Mouse (Mus musculus): ENCODE results near the gene Col27a1. TPM values are rescaled to one million over a fixed set of nuclear protein-coding genes. Genes with fewer than 3 reads are reported as not detected.
A peak's percentile ranks its signal among the peaks of the same experiment; 100 is the strongest.

Col27a1 gene
- polyA plus RNA-seq, 1 experiment: 1.4 TPM

- Histone ChIP-seq H3K27ac (ENCODE audit: insufficient read depth, low read length) (no peak overlapping the region), H3K4me1 (ENCODE audit: control insufficient read depth, insufficient read depth, low read length) (no peaks in the 10 kb centered on the region), H3K36me3 (ENCODE audit: control insufficient read depth, insufficient read depth, low read length, poor library complexity, severe bottlenecking) (no peaks in the 10 kb centered on the region), H3K4me3 (ENCODE audit: low read depth, low read length) (no peak overlapping the region), H3K27me3 (ENCODE audit: control insufficient read depth, insufficient read depth, low read length, poor library complexity, severe bottlenecking) (no peaks in the 10 kb centered on the region), H3K9ac (ENCODE audit: low read depth, poor library complexity, severe bottlenecking) (no peak overlapping the region), H3K9me3 (replicated peaks; ENCODE audit: control insufficient read depth, insufficient read depth, low read length, poor library complexity, severe bottlenecking) (no peaks in the 10 kb centered on the region)
- TF ChIP-seq EP300 (IDR thresholded peaks at IDR 0.05; ENCODE audit: insufficient read depth, low read depth, low read length): no peak
- peak; percentile 35 for TF ChIP-seq CTCF (IDR thresholded peaks at IDR 0.05; ENCODE audit: low read depth, low read length)
These were observed 158.1 kb downstream of the Col27a1 start for GRCm38 (mm10) chr4:63371890-63372289.

GRCm38 (mm10) chr4:63373404-63373803 is 159.6 kb downstream of the Col27a1 start:
- Histone ChIP-seq H3K9ac (ENCODE audit: low read depth, poor library complexity, severe bottlenecking) (no peak overlapping the region), H3K27me3 (ENCODE audit: control insufficient read depth, insufficient read depth, low read length, poor library complexity, severe bottlenecking) (no peaks in the 10 kb centered on the region), H3K4me1 (ENCODE audit: control insufficient read depth, insufficient read depth, low read length) (no peaks in the 10 kb centered on the region), H3K9me3 (replicated peaks; ENCODE audit: control insufficient read depth, insufficient read depth, low read length, poor library complexity, severe bottlenecking) (no peaks in the 10 kb centered on the region), H3K36me3 (ENCODE audit: control insufficient read depth, insufficient read depth, low read length, poor library complexity, severe bottlenecking) (no peaks in the 10 kb centered on the region), H3K27ac (ENCODE audit: insufficient read depth, low read length) (no peak overlapping the region), H3K4me3 (ENCODE audit: low read depth, low read length) (no peak overlapping the region)
- TF ChIP-seq CTCF (IDR thresholded peaks at IDR 0.05; ENCODE audit: low read depth, low read length) (no peak), POLR2A (IDR thresholded peaks at IDR 0.05; ENCODE audit: insufficient read depth, low read length) (no peak), EP300 (IDR thresholded peaks at IDR 0.05; ENCODE audit: insufficient read depth, low read depth, low read length) (no peak)

DNA sequence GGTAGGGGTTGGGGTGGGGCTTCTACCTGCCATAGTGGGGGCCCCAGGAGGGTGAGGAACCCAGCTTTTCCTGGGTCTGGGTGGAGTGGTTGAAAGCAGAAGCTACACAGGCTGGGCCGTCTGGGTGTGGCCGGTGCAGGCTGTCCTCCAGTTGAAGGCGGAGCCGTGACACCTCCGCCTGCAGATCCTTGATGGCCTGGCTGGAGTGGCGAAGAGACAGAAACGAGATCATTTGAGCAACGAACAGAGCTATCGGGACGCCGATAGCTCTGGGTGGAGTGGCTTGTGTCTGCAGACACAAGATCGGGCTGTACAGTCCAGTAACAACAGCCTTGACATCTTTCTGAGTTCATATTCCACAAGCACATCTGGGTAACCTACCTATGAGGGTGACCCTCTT is 160.5 kb downstream of the Col27a1 start:
- Histone ChIP-seq H3K36me3 (ENCODE audit: control insufficient read depth, insufficient read depth, low read length, poor library complexity, severe bottlenecking) (no peaks in the 10 kb centered on the region), H3K4me3 (ENCODE audit: low read depth, low read length) (no peak overlapping the region), H3K4me1 (ENCODE audit: control insufficient read depth, insufficient read depth, low read length) (no peaks in the 10 kb centered on the region), H3K9ac (ENCODE audit: low read depth, poor library complexity, severe bottlenecking) (no peak overlapping the region), H3K27me3 (ENCODE audit: control insufficient read depth, insufficient read depth, low read length, poor library complexity, severe bottlenecking) (no peaks in the 10 kb centered on the region), H3K9me3 (replicated peaks; ENCODE audit: control insufficient read depth, insufficient read depth, low read length, poor library complexity, severe bottlenecking) (no peaks in the 10 kb centered on the region), H3K27ac (ENCODE audit: insufficient read depth, low read length) (no peak overlapping the region)
- TF ChIP-seq POLR2A (IDR thresholded peaks at IDR 0.05; ENCODE audit: insufficient read depth, low read length): no peak
- TF ChIP-seq EP300 (IDR thresholded peaks at IDR 0.05; ENCODE audit: insufficient read depth, low read depth, low read length): no peak
- no peak for TF ChIP-seq CTCF (IDR thresholded peaks at IDR 0.05; ENCODE audit: low read depth, low read length)

DNA sequence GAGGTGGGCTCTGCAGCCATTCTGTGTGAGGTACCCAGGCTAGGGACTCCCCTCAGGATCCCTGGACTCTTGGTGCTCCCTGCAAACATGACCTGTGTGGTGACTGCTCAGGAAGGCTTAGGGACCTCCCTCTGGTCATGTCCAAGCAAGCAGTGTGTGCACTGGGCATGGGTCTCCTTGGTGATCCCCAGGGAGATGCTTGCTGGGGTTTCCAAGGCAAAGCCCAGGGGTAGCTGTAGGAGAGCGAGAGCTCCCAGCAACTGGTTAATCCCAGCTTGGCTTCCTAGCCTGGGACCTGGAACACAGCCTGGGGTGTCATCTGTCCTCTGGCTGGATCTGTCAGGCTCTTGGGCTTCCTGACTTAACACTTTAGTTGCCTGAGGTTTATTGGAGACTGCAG is 161.6 kb downstream of the Col27a1 start:
- no peaks in the 10 kb centered on the region for H3K27me3 ChIP-seq (ENCODE audit: control insufficient read depth, insufficient read depth, low read length, poor library complexity, severe bottlenecking)
- no peaks in the 10 kb centered on the region for H3K9me3 ChIP-seq (replicated peaks; ENCODE audit: control insufficient read depth, insufficient read depth, low read length, poor library complexity, severe bottlenecking)
- TF ChIP-seq CTCF (IDR thresholded peaks at IDR 0.05; ENCODE audit: low read depth, low read length): no peak
- no peak for TF ChIP-seq EP300 (IDR thresholded peaks at IDR 0.05; ENCODE audit: insufficient read depth, low read depth, low read length)
- no peak for TF ChIP-seq POLR2A (IDR thresholded peaks at IDR 0.05; ENCODE audit: insufficient read depth, low read length)
- no peak overlapping the region for H3K27ac ChIP-seq (ENCODE audit: insufficient read depth, low read length)
- no peaks in the 10 kb centered on the region for H3K36me3 ChIP-seq (ENCODE audit: control insufficient read depth, insufficient read depth, low read length, poor library complexity, severe bottlenecking)
- no peaks in the 10 kb centered on the region for H3K4me1 ChIP-seq (ENCODE audit: control insufficient read depth, insufficient read depth, low read length)
- no peak overlapping the region for H3K9ac ChIP-seq (ENCODE audit: low read depth, poor library complexity, severe bottlenecking)
- no peak overlapping the region for H3K4me3 ChIP-seq (ENCODE audit: low read depth, low read length)

GRCm38 (mm10) chr4:63377483-63377882 is 163.7 kb downstream of the Col27a1 start:
- Histone ChIP-seq H3K27ac (ENCODE audit: insufficient read depth, low read length) (no peak overlapping the region), H3K9ac (ENCODE audit: low read depth, poor library complexity, severe bottlenecking) (no peak overlapping the region), H3K27me3 (ENCODE audit: control insufficient read depth, insufficient read depth, low read length, poor library complexity, severe bottlenecking) (no peaks in the 10 kb centered on the region), H3K4me3 (ENCODE audit: low read depth, low read length) (no peak overlapping the region), H3K4me1 (ENCODE audit: control insufficient read depth, insufficient read depth, low read length) (no peaks in the 10 kb centered on the region), H3K36me3 (ENCODE audit: control insufficient read depth, insufficient read depth, low read length, poor library complexity, severe bottlenecking) (no peaks in the 10 kb centered on the region), H3K9me3 (replicated peaks; ENCODE audit: control insufficient read depth, insufficient read depth, low read length, poor library complexity, severe bottlenecking) (no peaks in the 10 kb centered on the region)
- TF ChIP-seq CTCF (IDR thresholded peaks at IDR 0.05; ENCODE audit: low read depth, low read length) (peak; percentile 41), POLR2A (IDR thresholded peaks at IDR 0.05; ENCODE audit: insufficient read depth, low read length) (no peak)

DNA sequence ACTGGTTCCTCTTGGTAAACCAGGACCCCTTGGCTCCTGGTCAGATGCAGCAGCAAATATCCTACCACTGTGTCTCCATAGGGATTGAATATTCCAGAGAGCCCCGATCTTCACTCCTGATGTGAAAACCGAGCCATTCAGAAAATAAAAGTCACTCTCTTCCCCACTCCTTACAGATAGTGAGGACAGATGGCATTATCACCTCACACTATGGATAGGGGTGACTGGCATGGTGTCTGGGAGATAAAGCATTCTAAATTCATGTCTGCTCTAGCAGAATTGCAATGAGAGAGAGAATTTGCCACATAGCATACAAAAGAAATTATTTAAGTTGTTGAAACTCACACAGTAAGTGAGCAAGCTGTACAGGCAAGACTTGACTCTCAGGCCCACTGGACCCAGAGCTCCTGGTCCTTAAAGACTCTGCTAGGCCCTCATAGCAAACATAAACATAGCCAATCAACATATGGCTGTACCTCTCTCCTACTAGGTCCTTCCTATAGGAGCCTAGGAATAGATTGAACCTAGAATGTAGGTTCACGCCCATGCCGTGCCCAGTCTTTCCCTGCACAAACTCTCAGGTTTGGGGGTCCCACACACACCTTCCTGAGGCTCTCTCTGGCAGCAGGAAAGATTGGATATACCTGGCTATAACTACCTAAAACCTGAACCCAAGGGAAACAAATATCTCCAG is 169.0 kb downstream of the Col27a1 start:
- H3K9ac ChIP-seq (ENCODE audit: low read depth, poor library complexity, severe bottlenecking): no peak overlapping the region
- H3K4me1 ChIP-seq (ENCODE audit: control insufficient read depth, insufficient read depth, low read length): no peaks in the 10 kb centered on the region
- H3K9me3 ChIP-seq (replicated peaks; ENCODE audit: control insufficient read depth, insufficient read depth, low read length, poor library complexity, severe bottlenecking): no peaks in the 10 kb centered on the region
- H3K4me3 ChIP-seq (ENCODE audit: low read depth, low read length): no peak overlapping the region
- no peak overlapping the region for H3K27ac ChIP-seq (ENCODE audit: insufficient read depth, low read length)
- H3K36me3 ChIP-seq (ENCODE audit: control insufficient read depth, insufficient read depth, low read length, poor library complexity, severe bottlenecking): no peaks in the 10 kb centered on the region
- TF ChIP-seq EP300 (IDR thresholded peaks at IDR 0.05; ENCODE audit: insufficient read depth, low read depth, low read length) (no peak), CTCF (IDR thresholded peaks at IDR 0.05; ENCODE audit: low read depth, low read length) (no peak), POLR2A (IDR thresholded peaks at IDR 0.05; ENCODE audit: insufficient read depth, low read length) (no peak)
- H3K27me3 ChIP-seq (ENCODE audit: control insufficient read depth, insufficient read depth, low read length, poor library complexity, severe bottlenecking): no peaks in the 10 kb centered on the region

All from ES-Bruce4 (cell line).